Mouse (Mus musculus) erythroblast, adult 5-6 weeks (primary cell): ENCODE results near the gene Upf2. TPM values are rescaled to one million over a fixed set of nuclear protein-coding genes. Genes with fewer than 3 reads are reported as not detected.

ENCODE experiments used
- ATAC-seq: replicated peaks from 2 replicates; pipeline ENCODE4 v1.8.0; 2016; ENCODE audit warnings: moderate number of reproducible peaks, mild to moderate bottlenecking, moderate TSS enrichment, inconsistent platforms; ENCODE audit not compliant: poor library complexity, low FRiP score, severe bottlenecking
- total RNA-seq, 2 experiments: library from RNA; stranded (forward) in 1 of 2; stranded (reverse) in 1 of 2; fragments of 150-400 nt in 1 of 2; fragments of 200-764, 138-1000 nt in 1 of 2; gene quantifications; 2 replicates each; pipeline versions ENCODE4 v1.2.3 to v1.2.4; 2015 to 2017; ENCODE audit warnings: low replicate concordance in 2 of 2

The Upf2 gene
- 19.0 and 20.4 TPM in 2 replicates for total RNA-seq (2015; ENCODE audit: low replicate concordance)
- 25.4 and 25.6 TPM in 2 replicates for total RNA-seq (2017; ENCODE audit: low replicate concordance)

DNA sequence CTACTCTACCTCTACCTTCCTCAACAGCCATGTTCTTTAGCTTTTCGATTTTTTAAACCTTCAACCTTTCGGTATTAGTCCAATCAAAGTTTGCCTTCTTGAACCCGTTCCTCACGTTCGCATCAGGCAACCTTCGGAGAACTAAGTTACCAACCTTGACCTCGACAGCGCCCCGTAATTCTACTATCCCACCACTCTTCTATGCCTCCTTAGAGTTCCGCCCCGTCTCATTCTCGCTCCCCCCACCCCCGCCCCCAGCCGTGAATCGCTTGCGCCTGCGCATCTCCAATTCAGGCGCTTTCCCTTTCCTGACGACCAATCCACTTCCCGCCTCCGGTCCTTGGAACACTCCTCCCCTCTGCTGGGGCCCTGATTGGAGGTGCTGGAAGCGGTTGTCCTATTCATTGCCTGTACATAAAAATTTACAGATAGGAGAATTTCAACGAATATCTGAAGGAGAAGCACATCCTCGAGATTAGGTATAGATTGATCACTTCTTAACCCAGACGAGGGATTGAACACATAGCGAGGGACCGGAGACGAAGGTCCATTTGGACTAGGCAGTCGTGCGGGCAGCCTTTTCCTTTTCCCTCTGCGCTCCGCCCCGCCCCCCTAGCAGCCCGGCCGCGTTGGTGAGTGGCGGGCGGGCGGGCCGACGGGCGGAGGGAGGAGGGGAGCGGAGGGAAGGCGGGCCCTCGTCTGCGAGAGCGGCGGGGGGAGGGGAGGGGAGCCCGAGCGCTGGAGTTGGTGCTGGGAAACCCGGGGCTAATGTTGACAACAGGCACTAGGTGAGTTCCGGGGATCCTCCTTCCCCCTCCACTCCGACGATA is at the start of gene Upf2:
TSS of gene Upf2 (plus strand) at position 704 of the 830 bp plus-strand sequence.
- peak; percentile 91 for ATAC-seq

DNA sequence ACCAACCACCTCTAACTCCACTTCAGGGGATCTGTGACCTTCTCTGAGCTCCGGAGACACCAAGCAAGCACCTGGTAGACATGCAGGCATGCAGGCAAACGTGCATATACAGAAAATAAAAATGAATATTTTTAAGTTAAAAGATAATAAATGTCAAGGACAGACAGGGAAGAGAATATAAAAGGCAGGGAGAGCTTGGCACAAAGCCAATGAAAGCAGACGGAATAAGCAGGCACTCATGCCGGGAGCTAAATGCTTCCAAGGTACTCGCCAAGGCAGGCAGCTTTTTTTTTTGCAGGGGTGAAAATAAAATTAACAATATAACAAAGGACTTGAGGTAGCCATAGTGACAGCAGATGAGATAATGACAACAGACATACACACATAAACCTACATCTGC is 45.2 kb upstream of the Upf2 start:
- ATAC-seq: no peak

DNA sequence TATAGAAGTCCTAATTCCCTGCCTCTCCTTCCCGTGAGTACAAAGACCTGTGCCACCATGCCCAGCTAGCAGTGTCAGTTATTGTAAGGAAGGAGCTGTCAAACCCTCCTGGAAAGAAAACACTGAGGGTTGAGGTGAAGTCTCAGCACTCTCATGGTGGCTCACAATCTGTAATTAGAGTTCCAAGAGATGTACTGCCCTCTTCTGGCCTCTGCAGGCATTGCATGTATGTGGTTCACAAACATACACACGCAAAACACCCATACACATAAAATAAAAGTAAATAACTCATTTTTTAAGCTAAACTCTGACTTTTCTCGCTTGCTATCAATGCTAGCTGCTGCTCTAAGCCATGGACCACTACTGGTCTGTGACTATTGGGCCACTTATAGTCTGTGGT is 44.6 kb upstream of the Upf2 start:
- peak; percentile 83 for ATAC-seq

DNA sequence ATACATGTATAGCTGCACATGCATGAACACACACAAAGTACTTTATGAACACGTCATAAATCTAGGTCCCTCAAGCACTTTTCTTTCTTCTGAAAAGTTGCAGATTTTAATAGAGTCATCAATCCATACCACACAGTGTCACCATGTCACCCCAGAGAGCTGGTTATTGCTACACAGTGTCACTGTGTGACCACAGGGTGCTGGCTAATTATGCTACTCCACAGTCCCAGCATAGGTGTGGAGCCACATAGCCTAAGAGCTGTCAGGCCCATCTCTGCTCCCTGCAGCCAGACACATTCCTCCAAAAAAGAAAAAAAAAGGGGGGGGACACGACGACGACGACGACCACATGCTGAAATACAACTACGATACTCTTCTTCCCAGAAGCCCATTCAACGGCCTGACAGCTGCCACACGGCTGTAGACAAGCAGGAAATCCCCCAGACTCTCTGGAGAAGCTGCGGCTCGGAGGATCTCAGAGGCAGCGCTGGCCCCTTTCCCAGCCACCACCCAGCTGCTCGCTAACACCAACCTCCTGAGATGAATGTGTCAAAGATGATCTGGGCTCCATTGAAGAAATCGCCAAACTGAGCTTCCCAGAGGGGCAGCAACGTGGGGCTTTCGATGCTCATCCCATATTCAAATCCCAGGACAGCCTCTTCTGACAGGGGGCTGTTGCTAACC is 39.8 kb upstream of the Upf2 start:
- ATAC-seq: no peak

DNA sequence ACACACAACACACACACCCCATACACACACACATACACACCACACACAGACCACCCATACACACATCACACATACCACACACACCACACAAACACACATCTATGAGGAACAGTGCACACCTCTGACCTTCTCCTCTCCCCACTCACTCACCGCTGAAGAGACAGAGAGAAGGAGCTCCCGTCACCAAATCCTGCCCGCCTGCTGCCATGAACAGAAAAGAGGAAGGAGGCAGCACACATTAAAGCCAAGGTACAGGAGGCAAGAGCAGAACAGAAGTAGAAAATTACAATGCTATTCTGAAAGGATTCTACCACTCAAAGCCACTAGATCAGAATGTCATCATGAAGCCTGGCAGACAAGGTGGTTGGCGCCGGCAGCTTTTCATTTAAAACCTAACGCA is 28.4 kb upstream of the Upf2 start:
- no peak for ATAC-seq

DNA sequence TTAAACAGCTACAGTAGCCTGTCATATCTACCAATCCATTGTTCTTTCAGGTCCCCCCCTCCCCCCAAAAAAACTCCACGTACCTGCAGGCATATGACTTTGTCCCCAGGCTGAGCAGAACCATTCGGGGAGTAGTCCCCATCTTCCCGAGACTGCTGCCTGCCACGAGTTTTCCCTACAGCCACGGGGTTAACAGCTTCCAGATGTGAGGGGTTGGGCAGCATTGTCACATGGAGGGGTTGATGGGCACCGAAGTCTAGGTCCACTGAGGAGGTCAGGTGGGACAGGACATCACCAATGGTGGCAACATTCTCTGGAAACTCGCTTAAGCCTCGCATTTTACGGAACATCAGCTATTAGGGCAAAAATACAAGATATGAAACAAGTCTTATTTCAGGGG is 27.5 kb upstream of the Upf2 start:
- ATAC-seq: no peak

DNA sequence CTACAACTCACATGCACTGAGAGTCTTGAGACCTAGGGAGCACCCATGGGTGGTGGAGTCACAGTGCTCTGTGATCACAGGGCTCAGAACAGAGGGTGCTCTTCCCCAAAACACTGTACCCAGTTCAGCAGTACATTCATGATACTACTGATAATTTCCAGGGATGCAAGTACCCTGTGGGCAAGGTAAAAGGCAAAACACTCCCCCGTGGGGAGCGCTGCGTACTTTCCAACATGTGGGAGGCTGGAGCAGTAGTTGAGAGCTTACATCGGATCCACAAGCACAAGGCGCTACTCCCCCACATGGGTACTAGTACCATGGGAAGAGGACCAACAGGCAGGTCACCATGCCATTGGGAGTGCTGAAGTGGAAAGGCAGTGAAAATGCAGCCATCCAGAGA is 23.8 kb upstream of the Upf2 start:
- no peak for ATAC-seq

DNA sequence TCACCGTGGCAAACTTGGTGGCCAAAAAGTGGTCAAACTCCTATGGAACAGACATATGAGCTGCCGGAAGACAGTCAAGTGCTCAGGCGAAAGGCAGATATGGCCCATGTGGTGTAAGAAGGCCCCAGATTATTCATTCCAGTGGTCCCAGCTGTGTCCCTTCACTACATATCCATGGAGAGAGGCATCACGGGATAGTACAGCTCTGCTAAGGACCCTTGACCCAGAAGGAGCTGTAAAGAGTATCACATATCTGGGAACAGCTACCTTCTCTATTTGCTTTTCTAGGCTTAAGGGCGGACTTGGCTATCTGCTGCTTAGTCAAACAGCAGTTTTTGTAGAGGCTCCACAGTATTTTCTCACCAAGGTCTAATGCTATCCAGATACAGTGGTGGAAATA is 21.5 kb upstream of the Upf2 start:
- ATAC-seq: no peak

DNA sequence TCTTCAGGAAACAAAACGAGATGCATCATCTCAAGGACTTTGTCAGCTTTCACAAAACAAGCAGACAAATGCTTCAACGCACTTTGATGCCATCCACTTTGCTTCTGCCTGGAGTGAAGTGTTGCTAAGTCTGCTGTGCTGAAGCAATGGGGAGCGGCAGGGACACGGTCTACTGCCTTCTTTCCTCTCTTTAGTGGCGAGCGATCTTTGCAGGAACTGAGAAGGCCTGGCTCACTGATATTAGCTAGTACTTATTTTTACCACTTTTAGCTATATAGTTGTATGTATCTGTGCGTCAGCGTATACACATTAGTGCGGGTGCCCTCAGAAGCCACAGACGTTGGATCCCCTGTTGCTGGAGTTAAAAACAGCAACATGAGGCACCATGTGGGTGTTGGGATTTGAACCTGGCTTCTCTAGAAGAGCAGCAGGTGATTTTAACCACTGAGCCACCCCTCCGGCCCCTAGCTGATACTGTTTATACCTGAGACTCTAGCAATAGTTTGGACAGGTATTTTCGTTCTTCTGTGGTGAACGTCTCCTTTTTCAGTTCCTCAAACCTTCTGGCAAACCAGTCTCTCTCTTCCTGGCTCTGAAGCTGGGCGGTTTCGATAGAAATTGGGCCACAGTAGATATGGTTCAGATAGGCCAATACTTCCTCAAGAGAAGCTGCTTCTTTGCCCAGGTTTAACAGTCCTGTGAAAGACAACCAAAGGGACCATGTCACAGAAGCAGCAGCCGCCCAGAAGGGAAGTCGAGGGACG is 20.8 kb upstream of the Upf2 start:
- ATAC-seq: no peak

DNA sequence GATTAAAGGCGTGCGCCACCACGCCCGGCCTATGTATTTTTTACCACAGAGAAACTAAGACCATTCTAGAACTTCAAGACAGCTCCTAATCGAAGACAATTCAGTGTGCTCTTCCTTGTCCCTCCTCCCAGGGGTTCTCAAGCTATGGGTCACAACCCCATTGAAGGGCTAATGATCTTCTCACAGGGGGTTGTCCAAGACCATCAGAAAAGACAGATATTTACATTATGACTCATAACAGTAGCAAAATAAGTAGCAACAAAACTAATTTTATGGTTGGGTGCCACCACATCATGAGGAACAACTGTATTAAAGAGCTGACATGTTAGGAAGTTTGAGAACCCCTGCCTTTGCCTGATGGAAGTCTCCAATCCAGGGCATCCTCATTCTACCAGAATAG is 19.3 kb upstream of the Upf2 start:
- ATAC-seq: no peak

DNA sequence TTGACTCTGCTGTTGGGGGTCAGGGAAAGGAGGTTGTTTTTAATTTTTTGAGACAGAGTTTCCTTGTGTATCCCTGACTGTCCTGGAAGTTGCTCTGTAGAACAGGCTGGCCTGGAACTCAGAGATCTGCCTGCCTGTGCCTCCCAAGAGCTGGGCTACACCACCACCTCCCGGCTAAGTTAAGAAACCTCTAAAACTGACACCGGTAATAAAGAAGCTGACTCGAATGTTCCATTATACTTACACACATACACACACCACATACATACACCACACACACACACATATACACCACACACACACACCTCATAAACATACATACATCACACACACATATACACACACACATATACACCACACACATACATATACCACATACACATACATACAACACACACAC is 16.3 kb upstream of the Upf2 start:
- no peak for ATAC-seq

DNA sequence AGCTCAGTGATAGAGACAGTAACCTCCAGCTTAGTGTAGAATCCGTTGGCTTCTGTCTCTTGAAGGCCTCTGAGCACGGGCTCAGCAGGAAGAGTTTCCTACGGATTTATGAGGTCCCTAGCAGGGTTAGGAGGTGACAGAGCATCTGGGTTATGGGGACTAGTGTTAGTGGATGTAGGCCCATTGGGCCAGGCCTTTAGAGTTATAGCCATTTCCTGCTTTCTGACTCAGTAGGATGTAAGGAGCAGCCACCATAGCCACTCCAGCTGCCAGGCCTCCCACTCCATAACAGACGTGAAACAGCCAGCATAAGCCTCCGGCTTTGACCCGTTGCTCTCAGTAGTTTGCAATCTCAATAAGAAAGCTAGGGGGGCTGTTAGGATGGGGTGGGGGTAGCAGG is 15.2 kb upstream of the Upf2 start:
- no peak for ATAC-seq

DNA sequence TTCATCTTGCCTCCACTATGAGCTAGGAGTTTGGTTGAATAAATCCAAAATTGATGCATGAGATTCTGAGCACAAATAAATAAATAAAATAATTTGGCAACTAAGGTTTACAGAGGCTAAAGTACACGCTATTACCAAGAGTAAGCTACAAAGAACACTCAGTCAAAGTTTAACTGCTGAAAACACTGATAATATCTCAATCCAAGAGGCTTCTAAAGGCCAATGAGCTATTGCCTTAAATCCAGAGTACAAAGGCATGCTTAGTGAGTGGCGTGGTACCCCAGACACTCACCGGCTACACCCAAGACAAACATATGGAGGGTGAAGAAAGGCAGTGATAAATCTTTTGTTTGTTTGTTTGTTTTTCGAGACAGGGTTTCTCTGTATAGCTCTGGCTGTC is 14.7 kb upstream of the Upf2 start:
- no peak for ATAC-seq

DNA sequence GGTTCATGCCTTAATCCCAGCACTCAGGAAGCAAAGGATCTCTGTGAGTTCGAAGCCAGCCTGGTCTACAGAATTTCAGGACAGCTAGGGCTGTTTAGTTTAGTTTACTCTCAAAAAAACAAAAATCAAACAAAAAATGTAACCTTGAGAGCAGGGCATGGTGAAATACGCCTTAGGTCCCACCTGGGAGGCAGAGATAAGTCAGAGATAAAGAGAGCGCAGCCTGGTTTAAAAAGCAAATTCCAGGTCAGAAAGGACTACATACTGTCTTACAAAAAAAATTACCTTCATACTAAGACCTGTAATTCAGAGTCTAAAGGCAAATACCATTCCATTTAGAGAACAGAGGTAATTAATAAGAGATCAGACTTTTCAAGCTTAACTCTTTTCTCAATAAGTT is 11.9 kb upstream of the Upf2 start:
- no peak for ATAC-seq

DNA sequence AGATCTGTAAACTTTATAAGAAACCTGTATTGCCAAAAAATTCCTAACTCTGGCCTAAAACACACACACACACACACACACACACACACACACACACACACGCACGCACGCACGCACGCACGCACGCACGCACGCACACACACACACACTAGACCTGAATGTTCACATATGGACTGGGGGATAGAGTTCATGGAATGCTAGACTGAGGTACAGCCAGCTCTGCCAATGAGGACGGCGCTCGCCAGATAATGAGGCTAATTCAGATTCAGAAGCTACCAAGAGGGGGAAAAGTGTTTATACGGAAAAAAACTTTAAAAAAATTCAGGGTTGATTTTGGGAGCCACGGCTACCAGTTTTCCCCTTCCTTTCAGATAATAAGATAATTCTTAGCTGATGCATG is 11.4 kb upstream of the Upf2 start:
- no peak for ATAC-seq

DNA sequence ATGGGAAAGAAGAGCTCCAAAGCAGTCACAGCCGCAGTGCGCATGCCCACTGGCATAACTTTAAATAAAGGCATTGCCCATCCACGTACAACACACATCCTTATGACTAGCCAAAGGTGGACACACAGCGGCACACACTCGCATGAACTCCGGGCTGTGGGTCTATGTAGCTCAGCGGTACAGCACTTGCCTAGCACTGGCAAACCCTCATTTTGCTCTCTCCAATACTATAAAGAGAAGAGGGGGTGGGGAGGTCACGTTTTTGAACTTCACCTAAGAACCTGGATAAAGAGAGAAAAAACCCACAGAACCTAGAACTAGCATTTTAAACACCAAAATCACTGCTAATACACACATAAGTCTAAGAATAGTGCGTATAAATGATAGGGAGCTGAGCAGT is 10.3 kb upstream of the Upf2 start:
- ATAC-seq: no peak

DNA sequence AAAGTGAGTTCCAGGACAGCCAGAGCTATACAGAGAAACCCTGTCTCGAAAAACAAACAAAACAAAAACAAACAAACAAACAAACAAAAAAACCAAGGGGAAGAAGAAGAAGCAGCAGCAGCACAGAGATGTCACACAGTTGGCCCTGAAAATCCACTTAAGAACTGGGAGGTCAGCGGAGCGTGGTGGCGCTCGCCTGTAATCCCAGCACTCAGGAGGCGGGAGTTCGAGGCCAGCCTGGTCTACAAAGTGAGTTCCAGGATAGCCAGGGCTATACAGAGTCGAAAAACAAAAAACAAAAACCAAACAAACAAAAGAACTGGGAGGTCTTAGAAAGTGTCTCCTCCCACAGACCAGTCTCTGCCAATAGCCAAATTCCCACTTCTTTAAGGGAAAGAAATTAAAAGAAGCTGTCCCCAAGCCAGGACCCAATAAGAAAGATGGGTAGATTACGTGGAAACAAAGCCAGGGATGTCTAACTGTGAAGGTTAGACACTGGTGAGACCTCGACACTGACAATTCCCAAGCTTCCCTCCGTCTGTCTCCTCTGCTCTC is 9.3 kb upstream of the Upf2 start:
- ATAC-seq: no peak

DNA sequence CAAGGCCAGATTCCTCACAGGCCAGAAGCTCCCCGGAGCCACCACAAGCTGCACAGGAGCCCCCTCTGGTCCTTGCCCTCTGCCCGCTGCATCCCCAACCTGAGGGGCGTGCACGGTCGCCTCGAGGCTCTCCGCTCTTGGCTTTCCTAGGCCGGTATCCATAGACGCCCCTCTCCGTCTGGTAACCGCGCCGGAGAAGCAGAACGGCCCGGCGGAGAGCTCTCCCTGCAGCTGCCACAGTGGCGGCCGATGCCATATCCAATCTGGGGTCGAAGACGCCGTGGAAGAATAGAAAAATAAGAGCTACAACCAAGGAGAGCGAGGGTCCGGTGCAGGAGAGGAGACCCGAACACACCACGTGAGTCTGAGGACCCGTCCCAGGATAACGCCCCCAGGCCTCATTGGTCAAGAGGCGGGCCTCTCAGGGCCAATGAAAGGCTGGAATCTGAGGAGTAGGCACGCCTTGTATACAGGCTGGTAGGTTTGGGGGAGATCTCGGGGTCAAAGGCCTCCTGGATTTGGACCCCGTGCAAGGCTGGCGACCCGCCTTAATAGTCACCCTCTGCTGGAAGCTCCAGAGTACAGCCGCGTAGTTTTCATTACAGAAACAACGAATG is 8.7 kb upstream of the Upf2 start, which contains the start of gene Dhtkd1:
TSS of gene Dhtkd1 (minus strand) at position 377 of the 617 bp plus-strand sequence.
- ATAC-seq: peak; percentile 84

DNA sequence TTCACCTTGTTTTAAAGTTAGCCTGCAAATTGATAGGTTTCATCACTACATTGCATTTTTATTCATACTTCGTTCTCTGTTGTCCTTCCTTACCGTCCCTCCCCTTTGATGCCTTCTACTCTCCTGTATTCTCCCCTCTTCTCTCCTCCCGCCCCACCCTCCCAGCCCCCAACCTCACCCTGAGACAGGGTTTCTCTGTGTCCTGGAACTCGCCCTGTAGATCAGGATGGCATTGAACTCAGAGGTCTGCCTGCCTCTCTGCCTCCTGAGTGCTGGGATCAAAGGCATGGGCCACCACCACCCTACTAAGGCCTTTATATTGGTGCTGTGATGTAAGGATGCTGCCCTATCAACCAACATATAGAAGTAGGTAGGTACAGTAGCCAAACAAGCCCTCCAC is 8.2 kb upstream of the Upf2 start:
- no peak for ATAC-seq

DNA sequence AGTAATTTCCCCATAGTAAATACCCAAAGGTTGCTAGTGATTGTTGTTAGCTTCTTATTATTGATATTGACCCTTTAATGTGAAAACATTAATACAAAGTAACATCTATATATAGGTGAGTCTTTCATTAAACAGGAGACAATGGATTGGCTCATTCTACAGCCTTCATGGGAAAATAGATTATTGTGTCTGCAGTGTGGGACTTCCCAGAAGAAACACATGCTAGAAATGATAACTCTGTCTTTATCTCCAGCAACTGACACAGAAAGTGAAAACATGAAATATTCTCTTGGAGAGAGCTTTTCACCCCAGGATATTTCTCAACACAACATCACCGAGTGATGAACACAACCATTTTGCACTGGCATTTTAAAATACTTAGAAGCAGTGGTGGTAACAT is 5.6 kb upstream of the Upf2 start:
- no peak for ATAC-seq
